Mouse (Mus musculus) monocyte, adult 5-6 weeks (primary cell): ENCODE data around the gene Aip. TPM values are rescaled to one million over a fixed set of nuclear protein-coding genes. Genes with fewer than 3 reads are reported as not detected.
A peak's percentile ranks its signal among the peaks of the same experiment; 100 is the strongest.

Experiments used
- ATAC-seq: fragments of 153-309, 156-312 bp; replicated peaks from 2 replicates; pipeline ENCODE4 v1.8.0; 2017; ENCODE audit warnings: mild to moderate bottlenecking; ENCODE audit not compliant: low TSS enrichment, insufficient number of reproducible peaks, severe bottlenecking, poor library complexity, low FRiP score
- total RNA-seq: library from RNA; stranded (forward); fragments of 200-1000, 200-491, 200-594 nt; gene quantifications from 3 replicates; pipeline ENCODE4 v1.2.3, GENCODE M21; 2017

The Aip gene
- total RNA-seq, 1 experiment from 2014 or later, result 132 TPM

- ATAC-seq, result no peak
Measured at GRCm38 (mm10) chr19:4154437-4155222, 29.0 kb upstream of the Aip start.

GRCm38 (mm10) chr19:4153232-4153654 lies 27.6 kb upstream of the Aip start, which contains the start of gene Ptprcap:
Ptprcap (plus strand) TSS chr19:4153604.
- ATAC-seq, result no peak

- ATAC-seq, result no peak
Measured at GRCm38 (mm10) chr19:4152445-4153231, 27.0 kb upstream of the Aip start.

- ATAC-seq, result no peak
Measured at GRCm38 (mm10) chr19:4151898-4152297, 26.2 kb upstream of the Aip start.

- no peak for ATAC-seq
Measured at GRCm38 (mm10) chr19:4151488-4151860, 25.8 kb upstream of the Aip start.

GRCm38 (mm10) chr19:4150567-4151487 lies 25.2 kb upstream of the Aip start:
- no peak for ATAC-seq

GRCm38 (mm10) chr19:4149764-4150461 lies 24.3 kb upstream of the Aip start:
- ATAC-seq, result no peak

- ATAC-seq, result no peak
Measured at GRCm38 (mm10) chr19:4149283-4149682, 23.6 kb upstream of the Aip start.

- no peak for ATAC-seq
Measured at GRCm38 (mm10) chr19:4148819-4149218, 23.2 kb upstream of the Aip start.

GRCm38 (mm10) chr19:4148491-4148806 lies 22.8 kb upstream of the Aip start, which contains the start of gene Coro1b:
Coro1b (plus strand) TSS chr19:4148619.
- peak; percentile 71 for ATAC-seq

- no peak for ATAC-seq
Measured at GRCm38 (mm10) chr19:4147782-4148490, 22.3 kb upstream of the Aip start.

- ATAC-seq, result no peak
Measured at GRCm38 (mm10) chr19:4147022-4147405, 21.4 kb upstream of the Aip start.

GRCm38 (mm10) chr19:4146366-4147021 lies 20.8 kb upstream of the Aip start:
- no peak for ATAC-seq

- ATAC-seq, result no peak
Measured at GRCm38 (mm10) chr19:4145936-4146335, 20.3 kb upstream of the Aip start.

GRCm38 (mm10) chr19:4144550-4145498 lies 19.2 kb upstream of the Aip start:
- ATAC-seq, result peak; percentile 13; the same call in 1 of the 2 replicates

GRCm38 (mm10) chr19:4143759-4144268 lies 18.2 kb upstream of the Aip start, which contains the start of gene Cabp4:
Cabp4 (minus strand) TSS chr19:4144033.
- no peak for ATAC-seq
